Mouse (Mus musculus) cerebellum, adult 2 months (tissue): ENCODE measurements around the gene Pcnx. TPM values are rescaled to one million over a fixed set of nuclear protein-coding genes. Genes with fewer than 3 reads are reported as not detected.
A peak's percentile ranks its signal among the peaks of the same experiment; 100 is the strongest.

Experiments used
- DNase-seq, 2 experiments: peaks; one replicate each; pipeline ENCODE4 v3.0.0; 2021
- H3K27ac ChIP-seq: fragments of 200-500 bp; 2 replicates; pipeline ENCODE4 v1.5.1; 2012; ENCODE audit warnings: low read length, control low read depth, inconsistent platforms; ENCODE audit not compliant: insufficient read depth
- H3K27me3 ChIP-seq: fragments of 200-500 bp; 2 replicates; pipeline ENCODE4 v1.6.1; 2012; ENCODE audit warnings: inconsistent platforms, mild to moderate bottlenecking, low read length, moderate library complexity; ENCODE audit not compliant: control insufficient read depth, insufficient read depth
- H3K4me1 ChIP-seq: fragments of 200-500 bp; 2 replicates; pipeline ENCODE4 v1.6.1; 2011; ENCODE audit warnings: low read length; ENCODE audit not compliant: control insufficient read depth, insufficient read depth
- H3K4me3 ChIP-seq: fragments of 200-500 bp; replicated peaks from 2 replicates; pipeline ENCODE3; 2011; ENCODE audit warnings: mild to moderate bottlenecking, low read depth, low read length, control low read depth; ENCODE audit not compliant: insufficient read depth
- CTCF ChIP-seq: fragments of 200-500 bp; IDR thresholded peaks from 2 replicates; pipeline ENCODE4 v1.5.1; 2011; ENCODE audit warnings: low read depth, mild to moderate bottlenecking, control low read depth, low read length, moderate library complexity, borderline replicate concordance; ENCODE audit not compliant: insufficient read depth
- POLR2A ChIP-seq: fragments of 200-500 bp; IDR thresholded peaks from 2 replicates; pipeline ENCODE4 v1.6.1; 2011; ENCODE audit warnings: low read length, control low read depth, borderline replicate concordance; ENCODE audit not compliant: insufficient read depth
- WGBS: fragments of 180-500 bp; shearing (Covaris S2); methylation state at CpG from one replicate; pipeline ENCODE4 v1.1.7; 2018; 5-methylcytosine and 5-hydroxymethylcytosine counted together
- polyA plus RNA-seq: library from polyadenylated mRNA; depleted of rRNA; stranded (reverse); fragments of >200 nt; gene quantifications from 2 replicates; pipeline ENCODE4 v1.2.3, GENCODE M21; 2012

The Pcnx gene
- polyA plus RNA-seq, 1 experiment: 45.3 TPM

DNA sequence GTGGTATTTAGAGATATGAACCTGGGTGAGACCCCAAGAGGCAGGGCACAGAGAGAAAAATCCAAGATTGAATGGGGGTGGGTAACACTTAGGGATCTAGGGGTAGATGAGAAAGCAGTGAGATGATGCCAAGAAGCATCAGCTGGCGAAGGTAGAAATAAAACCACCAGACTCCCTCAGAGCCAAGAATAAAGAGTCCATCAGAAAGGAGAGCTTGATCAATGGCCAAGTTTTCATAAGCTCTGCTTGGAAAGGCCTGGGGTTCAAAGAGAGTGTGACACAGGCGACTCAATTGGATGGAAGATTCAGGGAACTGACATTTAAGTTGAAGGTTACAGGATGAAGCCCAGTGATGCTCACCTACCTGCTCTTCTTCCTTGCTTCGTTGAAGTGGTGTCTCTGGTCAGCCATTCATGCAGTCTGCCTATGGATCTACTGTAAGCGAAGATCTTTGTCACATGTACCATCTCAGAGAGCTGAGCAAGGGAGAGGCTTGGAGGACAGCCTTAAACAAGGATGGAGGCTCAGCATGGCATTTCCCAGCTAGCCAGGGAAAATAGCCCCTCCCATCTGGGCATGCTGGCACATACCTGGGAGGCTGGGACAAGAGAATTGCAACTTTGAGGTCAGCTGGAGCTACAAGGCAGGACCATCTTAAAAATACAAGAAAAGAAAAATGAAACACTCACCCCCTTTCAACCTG, 36.9 kb upstream of the Pcnx start:
- WGBS: 28% methylated on average over 4 of the region's 4 CpGs
- Histone ChIP-seq H3K4me3 (no peak overlapping the region), H3K27ac (no peak overlapping the region), H3K4me1 (peaks cover 17% of the 10 kb centered on the region; the same call in 1 of the 2 replicates), H3K27me3 (no peaks in the 10 kb centered on the region)
- TF ChIP-seq CTCF: no peak
- no peak for TF ChIP-seq POLR2A
- DNase-seq: peak; percentile 69 to 80

DNA sequence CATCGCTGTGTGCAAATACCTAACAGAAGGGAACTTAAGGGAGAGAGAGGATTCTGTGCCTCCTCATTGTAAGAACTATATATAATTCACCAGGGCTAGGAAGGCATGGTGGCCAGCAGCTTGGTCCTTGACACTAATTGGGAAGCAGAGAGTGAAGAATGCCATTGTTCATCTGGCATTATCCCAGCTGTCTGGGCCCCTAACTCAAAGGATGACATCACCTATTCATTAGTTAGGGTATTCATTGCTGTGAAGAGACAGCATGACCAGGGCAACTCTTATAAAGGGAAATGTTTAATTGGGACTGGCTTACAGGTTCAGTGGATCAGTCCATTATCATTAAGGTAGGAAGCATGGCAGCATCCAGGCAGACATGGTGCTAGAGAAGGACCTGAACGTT, 31.5 kb upstream of the Pcnx start:
- TF ChIP-seq POLR2A (no peak), CTCF (no peak)
- 83% methylated on average over 2 of the region's 2 CpGs for WGBS
- no peak overlapping the region for H3K4me3 ChIP-seq
- peaks cover 1% of the 10 kb centered on the region; the same call in 1 of the 2 replicates for H3K4me1 ChIP-seq
- no peak overlapping the region for H3K27ac ChIP-seq
- no peaks in the 10 kb centered on the region for H3K27me3 ChIP-seq
- DNase-seq: no peak

DNA sequence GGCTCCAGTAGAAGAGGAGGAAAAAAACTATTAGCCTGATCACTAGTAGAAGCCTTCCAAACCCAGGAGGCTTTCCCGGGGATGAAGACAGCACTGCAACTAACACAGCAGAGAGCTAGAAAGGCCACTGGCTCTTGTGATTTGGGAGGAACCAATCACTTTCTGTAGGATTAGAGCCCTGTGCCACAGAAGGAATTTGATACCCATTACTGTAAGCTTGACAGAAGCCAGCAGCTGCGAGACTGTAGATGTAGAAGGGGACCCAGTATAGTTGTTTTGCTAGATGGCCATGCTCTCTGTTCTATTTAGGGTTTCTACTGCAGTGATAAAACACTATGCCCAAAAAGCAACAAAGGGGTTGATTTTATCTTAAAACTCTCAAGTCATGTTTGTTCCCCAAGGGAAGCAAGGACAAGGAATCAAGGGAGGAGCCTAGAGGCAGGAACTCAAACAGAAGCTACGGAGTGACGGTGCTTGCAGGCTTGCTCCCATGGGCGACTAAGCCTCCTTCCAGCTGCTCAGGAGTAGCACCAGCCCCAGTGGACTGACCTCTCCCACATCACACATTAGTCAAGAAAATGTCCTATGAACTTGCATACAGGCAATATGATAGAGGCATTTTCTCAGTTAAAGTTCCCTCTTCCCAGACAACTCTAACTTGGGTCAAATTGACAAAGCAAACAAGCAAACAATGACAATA, 27.6 kb upstream of the Pcnx start:
- WGBS: 88% methylated on average over 5 of the region's 5 CpGs
- Histone ChIP-seq H3K27me3 (no peaks in the 10 kb centered on the region), H3K4me3 (no peak overlapping the region), H3K4me1 (no peaks in the 10 kb centered on the region), H3K27ac (no peak overlapping the region)
- no peak for DNase-seq
- no peak for TF ChIP-seq CTCF
- no peak for TF ChIP-seq POLR2A

- no peak for TF ChIP-seq CTCF
- TF ChIP-seq POLR2A: no peak
- Histone ChIP-seq H3K27me3 (no peaks in the 10 kb centered on the region), H3K4me1 (no peaks in the 10 kb centered on the region), H3K27ac (no peak overlapping the region), H3K4me3 (no peak overlapping the region)
- DNase-seq: no peak
- WGBS: 98% methylated on average over 2 of the region's 2 CpGs
Observed at GRCm38 (mm10) chr12:81833094-81833493, 26.7 kb upstream of the Pcnx start.

- no peak for DNase-seq
- no peak overlapping the region for H3K4me3 ChIP-seq
- TF ChIP-seq POLR2A (no peak), CTCF (no peak; the same call in 1 of the 2 replicates)
- 87% methylated on average over 8 of the region's 8 CpGs for WGBS
- no peak overlapping the region for H3K27ac ChIP-seq
- no peaks in the 10 kb centered on the region for H3K27me3 ChIP-seq
- H3K4me1 ChIP-seq: no peaks in the 10 kb centered on the region
Observed at GRCm38 (mm10) chr12:81836162-81836561, 23.7 kb upstream of the Pcnx start.

- 81% methylated on average over 5 of the region's 5 CpGs for WGBS
- no peak for DNase-seq
Observed at GRCm38 (mm10) chr12:81837463-81837862, 22.4 kb upstream of the Pcnx start.

GRCm38 (mm10) chr12:81839663-81840062, 20.2 kb upstream of the Pcnx start:
- no peak overlapping the region for H3K4me3 ChIP-seq
- no peak for DNase-seq
- no peak for TF ChIP-seq CTCF
- TF ChIP-seq POLR2A: no peak
- H3K4me1 ChIP-seq: 0 out of 2 replicates have a peak, but pooled peaks cover 2% of the 10 kb centered on the region
- 96% methylated on average over 5 of the region's 5 CpGs for WGBS
- no peaks in the 10 kb centered on the region for H3K27me3 ChIP-seq
- H3K27ac ChIP-seq: no peak overlapping the region

More at GRCm38 (mm10) chr12:81837463-81837862, 22.4 kb upstream of the Pcnx start:
- H3K27ac ChIP-seq: no peak overlapping the region
- no peaks in the 10 kb centered on the region for H3K27me3 ChIP-seq
- H3K4me1 ChIP-seq: no peaks in the 10 kb centered on the region
- TF ChIP-seq POLR2A (no peak), CTCF (no peak)
- no peak overlapping the region for H3K4me3 ChIP-seq

DNA sequence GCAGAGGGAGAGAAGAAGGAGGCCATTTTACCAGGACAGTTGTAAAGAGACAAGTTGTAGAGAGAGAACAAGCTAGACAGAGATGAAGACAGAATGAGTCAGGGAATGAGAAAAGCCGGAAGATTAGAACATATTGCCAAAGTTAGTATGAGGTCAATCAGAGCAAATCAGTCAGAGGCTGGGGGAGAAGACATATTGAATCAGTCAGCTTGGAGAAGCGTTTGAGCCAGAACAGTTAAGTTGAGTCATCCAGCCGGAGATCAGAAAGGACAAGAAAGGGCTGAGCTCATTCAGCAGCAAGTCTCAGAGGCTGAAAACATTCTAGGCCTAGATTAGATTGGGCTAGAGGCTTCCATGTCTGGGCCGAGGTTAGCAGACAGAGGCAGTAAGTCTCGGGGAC, 18.8 kb upstream of the Pcnx start:
- H3K27me3 ChIP-seq: no peaks in the 10 kb centered on the region
- WGBS: 87% methylated on average over 5 of the region's 5 CpGs
- no peak overlapping the region for H3K4me3 ChIP-seq
- TF ChIP-seq POLR2A (no peak), CTCF (no peak)
- H3K27ac ChIP-seq: no peak overlapping the region
- DNase-seq: no peak
- 0 out of 2 replicates have a peak, but pooled peaks cover 2% of the 10 kb centered on the region for H3K4me1 ChIP-seq
